Mouse (Mus musculus) olfactory bulb, adult 2 months (tissue): ENCODE results near the gene Amotl2. TPM values are rescaled to one million over a fixed set of nuclear protein-coding genes. Genes with fewer than 3 reads are reported as not detected.

Source experiments
- H3K27ac ChIP-seq: fragments of 200-500 bp; 2 replicates; pipeline ENCODE4 v1.5.1; 2012; ENCODE audit warnings: low read depth, low read length; ENCODE audit not compliant: insufficient read depth
- H3K4me1 ChIP-seq: fragments of 200-500 bp; 2 replicates; pipeline ENCODE4 v1.6.1; 2012; ENCODE audit warnings: low read length; ENCODE audit not compliant: control insufficient read depth, insufficient read depth
- H3K4me3 ChIP-seq: fragments of 200-500 bp; 2 replicates; pipeline ENCODE4 v1.5.1; 2012; ENCODE audit warnings: mild to moderate bottlenecking, low read depth, low read length, moderate library complexity; ENCODE audit not compliant: insufficient read depth
- CTCF ChIP-seq: fragments of 200-500 bp; IDR thresholded peaks from 2 replicates; pipeline ENCODE4 v1.5.1; 2012; ENCODE audit warnings: low read depth, mild to moderate bottlenecking, low read length, moderate library complexity; ENCODE audit not compliant: insufficient read depth
- POLR2A ChIP-seq: fragments of 200-500 bp; IDR thresholded peaks from 2 replicates; pipeline ENCODE4 v1.6.1; 2012; ENCODE audit warnings: mild to moderate bottlenecking, low read depth, low read length, moderate library complexity; ENCODE audit not compliant: insufficient read depth
- WGBS: fragments of 180-500 bp; shearing (Covaris S2); methylation state at CpG from one replicate; pipeline ENCODE4 v1.1.7; 2018; 5-methylcytosine and 5-hydroxymethylcytosine counted together
- polyA plus RNA-seq: library from polyadenylated mRNA; stranded (reverse); fragments of >200 nt; gene quantifications from 2 replicates; pipeline ENCODE4 v1.2.4, GENCODE M21; 2012; ENCODE audit warnings: low replicate concordance; ENCODE audit not compliant: missing spikeins, insufficient read depth, insufficient read length

Gene Amotl2
- polyA plus RNA-seq, 1 experiment: not detected

- Histone ChIP-seq H3K4me3 (no peak overlapping the region), H3K4me1 (peaks cover 45% of the 10 kb centered on the region), H3K27ac (peak overlapping the region; percentile 71; the same call in 1 of the 2 replicates)
- no peak for TF ChIP-seq CTCF
- TF ChIP-seq POLR2A: no peak
- 81% methylated on average over 12 of the region's 12 CpGs for WGBS
Observed at GRCm38 (mm10) chr9:102723241-102723709, 6.8 kb downstream of the Amotl2 start.

- TF ChIP-seq POLR2A (no peak), CTCF (no peak)
- peaks cover 47% of the 10 kb centered on the region for H3K4me1 ChIP-seq
- no peak overlapping the region for H3K4me3 ChIP-seq
- 50% methylated on average over 4 of the region's 4 CpGs for WGBS
- peak overlapping the region; percentile 71; the same call in 1 of the 2 replicates for H3K27ac ChIP-seq
Observed at GRCm38 (mm10) chr9:102723990-102724461, 7.6 kb downstream of the Amotl2 start.

- WGBS: 71% methylated on average over 7 of the region's 7 CpGs
- Histone ChIP-seq H3K4me3 (no peak overlapping the region), H3K27ac (no peak overlapping the region), H3K4me1 (peaks cover 46% of the 10 kb centered on the region)
- TF ChIP-seq CTCF (no peak), POLR2A (no peak)
Observed at GRCm38 (mm10) chr9:102724942-102725341, 8.5 kb downstream of the Amotl2 start.

GRCm38 (mm10) chr9:102725958-102726654, 9.6 kb downstream of the Amotl2 start:
- H3K4me1 ChIP-seq: peaks cover 38% of the 10 kb centered on the region
- TF ChIP-seq POLR2A (no peak), CTCF (no peak)
- WGBS: 5% methylated on average over 22 of the region's 22 CpGs

GRCm38 (mm10) chr9:102726811-102727210, 10.3 kb downstream of the Amotl2 start:
- Histone ChIP-seq H3K4me1 (peaks cover 41% of the 10 kb centered on the region), H3K27ac (peak overlapping the region; percentile 9; the same call in 1 of the 2 replicates), H3K4me3 (no peak overlapping the region)
- TF ChIP-seq CTCF: no peak
- no peak for TF ChIP-seq POLR2A
- WGBS: 72% methylated on average over 3 of the region's 3 CpGs

More at GRCm38 (mm10) chr9:102725958-102726654, 9.6 kb downstream of the Amotl2 start:
- H3K4me3 ChIP-seq: peak overlapping the region; percentile 21
- peak overlapping the region; percentile 9; the same call in 1 of the 2 replicates for H3K27ac ChIP-seq

GRCm38 (mm10) chr9:102727662-102728468, 11.4 kb downstream of the Amotl2 start:
- H3K4me3 ChIP-seq: no peak overlapping the region
- 95% methylated on average over 25 of the region's 25 CpGs for WGBS
- H3K4me1 ChIP-seq: peaks cover 40% of the 10 kb centered on the region
- H3K27ac ChIP-seq: no peak overlapping the region
- TF ChIP-seq POLR2A (no peak), CTCF (no peak)

- 95% methylated on average over 9 of the region's 9 CpGs for WGBS
- Histone ChIP-seq H3K4me1 (peaks cover 37% of the 10 kb centered on the region), H3K4me3 (no peak overlapping the region), H3K27ac (no peak overlapping the region)
- TF ChIP-seq CTCF (no peak), POLR2A (no peak)
Observed at GRCm38 (mm10) chr9:102728469-102728747, 11.9 kb downstream of the Amotl2 start.

- H3K4me3 ChIP-seq: no peak overlapping the region
- 89% methylated on average over 21 of the region's 21 CpGs for WGBS
- TF ChIP-seq POLR2A (no peak), CTCF (no peak)
- H3K4me1 ChIP-seq: peaks cover 32% of the 10 kb centered on the region
- no peak overlapping the region for H3K27ac ChIP-seq
Observed at GRCm38 (mm10) chr9:102729093-102729845, 12.8 kb downstream of the Amotl2 start.

- H3K4me3 ChIP-seq: no peak overlapping the region
- no peak for TF ChIP-seq POLR2A
- TF ChIP-seq CTCF: no peak
- H3K4me1 ChIP-seq: peaks cover 26% of the 10 kb centered on the region
- H3K27ac ChIP-seq: no peak overlapping the region
- WGBS: 80% methylated on average over 14 of the region's 14 CpGs
Observed at GRCm38 (mm10) chr9:102729876-102730413, 13.5 kb downstream of the Amotl2 start.
